Mouse (Mus musculus) macrophage (primary cell): ENCODE data around the gene Gcc2. TPM values are rescaled to one million over a fixed set of nuclear protein-coding genes. Genes with fewer than 3 reads are reported as not detected.
A peak's percentile ranks its signal among the peaks of the same experiment; 100 is the strongest.
"Not testable (repeated sequence)": the region's sequence is repeated elsewhere in the genome, so short reads cannot be mapped to it uniquely, and the experiment has no call there.

Experiments
- H3K27ac ChIP-seq: fragments of 350-480 bp; formaldehyde crosslinking; 2 replicates; pipeline ENCODE4 v1.9.0; 2021
- H3K36me3 ChIP-seq: fragments of 350-480 bp; formaldehyde crosslinking; 2 replicates; pipeline ENCODE4 v1.9.0; 2021; ENCODE audit errors: inconsistent target
- H3K4me3 ChIP-seq: fragments of 350-480 bp; formaldehyde crosslinking; 2 replicates; pipeline ENCODE4 v1.9.0; 2021; ENCODE audit errors: inconsistent target
- H3K79me2 ChIP-seq: fragments of 350-480 bp; formaldehyde crosslinking; 2 replicates; pipeline ENCODE4 v1.9.0; 2021; ENCODE audit errors: inconsistent target
- whole genome bisulfite sequencing: methylation state at CpG from one replicate; pipeline ENCODE4 v1.1.7; 2026; ENCODE audit warnings: inconsistent platforms; ENCODE audit not compliant: missing documents; 5-methylcytosine and 5-hydroxymethylcytosine counted together
- polyA plus RNA-seq: library from polyadenylated mRNA; stranded (reverse); fragments of 250-400 nt; gene quantifications from 3 replicates; pipeline ENCODE4 v1.2.4, GENCODE M21; 2018; ENCODE audit warnings: inconsistent platforms
- total RNA-seq, 78 experiments: library from RNA; depleted of rRNA; stranded (reverse); fragments of 250-400 nt; gene quantifications; 1 replicate in 9 of 78; 2 replicates in 24 of 78; 3 replicates in 43 of 78; 4 replicates in 2 of 78; pipeline ENCODE4 v1.2.4; 2018; ENCODE audit warnings: inconsistent platforms in 56 of 78

The Gcc2 gene
- 10 to 100 TPM; 15.0 to 91.7 (median 66.8) TPM for total RNA-seq (2018; cell fraction: chromatin; rRNA removed)
- 10 to 100 TPM; 16.1 to 30.0 (median 23.6) TPM for total RNA-seq (2018; cell fraction: cytosol; rRNA removed)
- total RNA-seq (2018; cell fraction: nucleus; rRNA removed): 10 to 100 TPM; 14.3 to 60.6 (median 36.3) TPM
- polyA plus RNA-seq: 18.5 to 28.5 TPM (median 19.9 TPM) in 3 replicates

- 0% methylated on average over 51 of the region's 58 CpGs for WGBS
- H3K4me3 ChIP-seq: peak within 1 kb of the TSS; percentile 76
- peak within 1 kb of the TSS; percentile 24; the same call in 1 of the 2 replicates for H3K27ac ChIP-seq
- H3K36me3 ChIP-seq: peaks cover 19% of the 10 kb centered on the region
- H3K79me2 ChIP-seq: no peaks in the 10 kb centered on the region; the same call in 1 of the 2 replicates
These were observed at the start of gene Gcc2 for GRCm38 (mm10) chr10:58255213-58255892. TSS of gene Gcc2 (plus strand) at chr10:58255497.

- no peaks in the 10 kb centered on the region for H3K36me3 ChIP-seq
- 46% methylated on average over 1 of the region's 1 CpGs for WGBS
- no peak overlapping the region for H3K27ac ChIP-seq
- H3K79me2 ChIP-seq: no peaks in the 10 kb centered on the region
- H3K4me3 ChIP-seq: no peak overlapping the region
These were observed 49.3 kb upstream of the Gcc2 start for GRCm38 (mm10) chr10:58205986-58206385.

GRCm38 (mm10) chr10:58206639-58207404, 48.5 kb upstream of the Gcc2 start:
- Histone ChIP-seq H3K4me3 (no peak overlapping the region), H3K36me3 (no peaks in the 10 kb centered on the region), H3K27ac (no peak overlapping the region), H3K79me2 (no peaks in the 10 kb centered on the region)
- WGBS: 87% methylated on average over 4 of the region's 4 CpGs

GRCm38 (mm10) chr10:58209710-58210467, 45.4 kb upstream of the Gcc2 start:
- H3K79me2 ChIP-seq: no peaks in the 10 kb centered on the region
- H3K4me3 ChIP-seq: no peak overlapping the region
- 78% methylated on average over 2 of the region's 2 CpGs for WGBS

GRCm38 (mm10) chr10:58210514-58210913, 44.8 kb upstream of the Gcc2 start:
- WGBS: 68% methylated on average over 1 of the region's 1 CpGs
- Histone ChIP-seq H3K4me3 (no peak overlapping the region), H3K27ac (no peak overlapping the region), H3K36me3 (no peaks in the 10 kb centered on the region), H3K79me2 (no peaks in the 10 kb centered on the region)

More at GRCm38 (mm10) chr10:58209710-58210467, 45.4 kb upstream of the Gcc2 start:
- no peak overlapping the region for H3K27ac ChIP-seq
- H3K36me3 ChIP-seq: no peaks in the 10 kb centered on the region

- Histone ChIP-seq H3K79me2 (no peaks in the 10 kb centered on the region), H3K36me3 (no peaks in the 10 kb centered on the region), H3K4me3 (no peak overlapping the region), H3K27ac (no peak overlapping the region)
- WGBS: 96% methylated on average over 2 of the region's 2 CpGs
These were observed 44.1 kb upstream of the Gcc2 start for GRCm38 (mm10) chr10:58211213-58211612.

- WGBS: 74% methylated on average over 7 of the region's 7 CpGs
- H3K36me3 ChIP-seq: no peaks in the 10 kb centered on the region
- no peaks in the 10 kb centered on the region for H3K79me2 ChIP-seq
- no peak overlapping the region for H3K27ac ChIP-seq
- no peak overlapping the region for H3K4me3 ChIP-seq
These were observed 43.1 kb upstream of the Gcc2 start for GRCm38 (mm10) chr10:58212230-58212629.

GRCm38 (mm10) chr10:58214497-58214896, 40.8 kb upstream of the Gcc2 start:
- Histone ChIP-seq H3K27ac (no peak overlapping the region), H3K36me3 (no peaks in the 10 kb centered on the region), H3K4me3 (no peak overlapping the region), H3K79me2 (no peaks in the 10 kb centered on the region)

GRCm38 (mm10) chr10:58214934-58215333, 40.4 kb upstream of the Gcc2 start:
- WGBS: 77% methylated on average over 3 of the region's 5 CpGs
- H3K36me3 ChIP-seq: no peaks in the 10 kb centered on the region
- no peaks in the 10 kb centered on the region for H3K79me2 ChIP-seq
- H3K27ac ChIP-seq: no peak overlapping the region
- no peak overlapping the region for H3K4me3 ChIP-seq

GRCm38 (mm10) chr10:58215353-58215752, 39.9 kb upstream of the Gcc2 start:
- Histone ChIP-seq H3K4me3 (no peak overlapping the region), H3K36me3 (no peaks in the 10 kb centered on the region), H3K27ac (no peak overlapping the region), H3K79me2 (no peaks in the 10 kb centered on the region)
- WGBS: 90% methylated on average over 1 of the region's 1 CpGs

GRCm38 (mm10) chr10:58217366-58217765, 37.9 kb upstream of the Gcc2 start:
- 89% methylated on average over 3 of the region's 3 CpGs for WGBS
- Histone ChIP-seq H3K27ac (no peak overlapping the region), H3K36me3 (no peaks in the 10 kb centered on the region), H3K4me3 (no peak overlapping the region), H3K79me2 (no peaks in the 10 kb centered on the region)

- WGBS: 84% methylated on average over 6 of the region's 6 CpGs
These were observed 34.6 kb upstream of the Gcc2 start for GRCm38 (mm10) chr10:58220726-58221125.

GRCm38 (mm10) chr10:58221571-58221970, 33.7 kb upstream of the Gcc2 start:
- not testable (repeated sequence) for H3K4me3 ChIP-seq, H3K79me2 ChIP-seq, H3K36me3 ChIP-seq, H3K27ac ChIP-seq
- WGBS: 100% methylated on average over 2 of the region's 2 CpGs

More at GRCm38 (mm10) chr10:58220726-58221125, 34.6 kb upstream of the Gcc2 start:
- H3K27ac ChIP-seq: no peak overlapping the region
- H3K79me2 ChIP-seq: no peaks in the 10 kb centered on the region
- H3K36me3 ChIP-seq: no peaks in the 10 kb centered on the region
- no peak overlapping the region for H3K4me3 ChIP-seq

- H3K36me3 ChIP-seq, H3K4me3 ChIP-seq, H3K27ac ChIP-seq, H3K79me2 ChIP-seq: not testable (repeated sequence)
- 78% methylated on average over 2 of the region's 6 CpGs for WGBS
These were observed 32.1 kb upstream of the Gcc2 start for GRCm38 (mm10) chr10:58223161-58223560.
